Mouse (Mus musculus) neural tube, embryonic 12.5 days (tissue): ENCODE measurements around the gene Frzb. TPM values are rescaled to one million over a fixed set of nuclear protein-coding genes. Genes with fewer than 3 reads are reported as not detected.
"Not testable (repeated sequence)": the region's sequence is repeated elsewhere in the genome, so short reads cannot be mapped to it uniquely, and the experiment has no call there.

Experiments
- ATAC-seq: fragments of 200-750 bp; cut with Nextera tagmentation; 2 replicates; pipeline ENCODE4 v1.8.0; 2017; ENCODE audit warnings: low read depth, mild to moderate bottlenecking, moderate TSS enrichment, moderate library complexity; ENCODE audit not compliant: low FRiP score
- H3K27ac ChIP-seq: fragments of 300-500 bp; sonication (generic); 2 replicates; pipeline ENCODE4 v1.5.1; 2016
- H3K27me3 ChIP-seq: fragments of 300-500 bp; sonication (generic); replicated peaks from 2 replicates; pipeline ENCODE4 v1.6.1; 2016; ENCODE audit warnings: mild to moderate bottlenecking
- H3K36me3 ChIP-seq: fragments of 300-500 bp; sonication (generic); 2 replicates; pipeline ENCODE4 v1.6.1; 2016; ENCODE audit warnings: mild to moderate bottlenecking
- H3K4me1 ChIP-seq: fragments of 300-500 bp; sonication (generic); 2 replicates; pipeline ENCODE4 v1.6.1; 2016
- H3K4me2 ChIP-seq: fragments of 300-500 bp; sonication (generic); replicated peaks from 2 replicates; pipeline ENCODE4 v1.6.1; 2016; ENCODE audit warnings: mild to moderate bottlenecking
- H3K4me3 ChIP-seq: fragments of 300-500 bp; sonication (generic); 2 replicates; pipeline ENCODE4 v1.5.1; 2016
- H3K9ac ChIP-seq: fragments of 300-500 bp; sonication (generic); 2 replicates; pipeline ENCODE4 v1.6.1; 2016; ENCODE audit warnings: mild to moderate bottlenecking
- H3K9me3 ChIP-seq: fragments of 300-500 bp; sonication (generic); 2 replicates; pipeline ENCODE4 v1.6.1; 2016; ENCODE audit warnings: mild to moderate bottlenecking
- whole genome bisulfite sequencing: fragments of 180-500 bp; shearing (Covaris S2); methylation state at CpG from one replicate; pipeline ENCODE4 v1.1.7; 2016; 5-methylcytosine and 5-hydroxymethylcytosine counted together
- polyA plus RNA-seq: library from polyadenylated mRNA; unstranded; fragments of >200 nt; fragmentation: Nextera tagmentation; extraction: Ambion mirVana; gene quantifications from 2 replicates; pipeline ENCODE4 v1.2.1, GENCODE M21; 2016

Frzb gene
- 39.4 and 43.9 TPM in 2 replicates for polyA plus RNA-seq

- Histone ChIP-seq H3K4me3 (peak within 1 kb of the TSS; percentile 65), H3K27ac (no peak within 1 kb of the TSS), H3K9me3 (0 out of 2 replicates have a peak, but pooled peaks cover 4% of the 10 kb centered on the region), H3K4me1 (0 out of 2 replicates have a peak, but pooled peaks cover 7% of the 10 kb centered on the region), H3K4me2 (peak within 1 kb of the TSS; percentile 98), H3K27me3 (no peaks in the 10 kb centered on the region), H3K36me3 (no peaks in the 10 kb centered on the region), H3K9ac (peak within 1 kb of the TSS; percentile 72)
- under 1% methylated on average over 33 of the region's 33 CpGs for WGBS
- ATAC-seq, result peak; percentile 77
Observed at GRCm38 (mm10) chr2:80447291-80447791, at the start of gene Frzb. Gene Frzb (minus strand): TSS chr2:80447625.

DNA sequence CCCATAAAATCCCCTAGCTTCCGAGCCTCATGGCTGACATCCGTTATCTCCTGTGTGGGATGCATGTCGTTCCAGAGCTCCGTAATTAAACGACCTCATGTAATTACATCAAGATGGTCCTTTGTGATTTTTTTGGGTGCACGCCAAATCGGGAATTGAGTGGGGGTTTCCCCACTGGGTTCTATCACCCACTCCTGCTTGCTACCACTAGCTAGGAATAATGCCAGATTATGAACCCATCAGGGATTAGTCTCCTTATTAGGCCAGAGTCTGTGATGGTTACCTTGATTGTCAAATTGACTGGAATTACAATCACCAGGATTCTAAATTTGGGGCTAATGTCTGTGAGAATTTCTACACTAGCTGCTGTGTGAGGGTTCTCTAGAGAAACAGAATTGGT, 47.9 kb upstream of the Frzb start:
- not testable (repeated sequence) for ATAC-seq, H3K4me2 ChIP-seq, H3K4me1 ChIP-seq, H3K9ac ChIP-seq, H3K4me3 ChIP-seq, H3K36me3 ChIP-seq, H3K9me3 ChIP-seq, H3K27ac ChIP-seq, H3K27me3 ChIP-seq
- WGBS, result 70% methylated on average over 7 of the region's 7 CpGs

GRCm38 (mm10) chr2:80486851-80487250, 39.4 kb upstream of the Frzb start:
- Histone ChIP-seq H3K9ac (no peak overlapping the region), H3K27me3 (no peaks in the 10 kb centered on the region), H3K36me3 (no peaks in the 10 kb centered on the region), H3K4me3 (no peak overlapping the region), H3K27ac (no peak overlapping the region), H3K4me1 (no peaks in the 10 kb centered on the region), H3K9me3 (no peaks in the 10 kb centered on the region), H3K4me2 (no peak overlapping the region)
- no peak for ATAC-seq
- 83% methylated on average over 5 of the region's 5 CpGs for WGBS

DNA sequence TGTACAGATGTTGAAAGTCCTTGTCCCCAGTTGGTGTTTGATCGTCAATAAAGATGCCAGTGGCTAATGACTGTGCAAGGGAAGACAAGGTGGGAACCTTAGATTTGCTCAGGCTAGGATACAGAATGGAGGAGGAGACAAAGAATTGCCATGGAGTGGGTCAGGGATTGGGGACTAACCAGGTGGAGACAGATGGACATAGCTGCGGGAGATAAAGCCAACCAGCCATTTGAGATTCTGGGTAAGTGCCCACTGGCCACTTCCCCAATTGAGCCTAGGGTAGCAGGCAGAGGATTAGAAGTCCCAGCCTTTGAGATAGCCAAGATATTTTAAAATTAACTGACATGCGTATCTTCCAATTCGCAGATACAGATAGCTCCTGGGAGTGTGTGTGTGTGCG, 37.5 kb upstream of the Frzb start:
- Histone ChIP-seq H3K9me3 (no peaks in the 10 kb centered on the region), H3K4me2 (no peak overlapping the region), H3K4me1 (no peaks in the 10 kb centered on the region), H3K4me3 (no peak overlapping the region), H3K36me3 (no peaks in the 10 kb centered on the region), H3K9ac (no peak overlapping the region), H3K27me3 (no peaks in the 10 kb centered on the region), H3K27ac (no peak overlapping the region)
- no peak for ATAC-seq
- WGBS, result 95% methylated on average over 5 of the region's 5 CpGs

DNA sequence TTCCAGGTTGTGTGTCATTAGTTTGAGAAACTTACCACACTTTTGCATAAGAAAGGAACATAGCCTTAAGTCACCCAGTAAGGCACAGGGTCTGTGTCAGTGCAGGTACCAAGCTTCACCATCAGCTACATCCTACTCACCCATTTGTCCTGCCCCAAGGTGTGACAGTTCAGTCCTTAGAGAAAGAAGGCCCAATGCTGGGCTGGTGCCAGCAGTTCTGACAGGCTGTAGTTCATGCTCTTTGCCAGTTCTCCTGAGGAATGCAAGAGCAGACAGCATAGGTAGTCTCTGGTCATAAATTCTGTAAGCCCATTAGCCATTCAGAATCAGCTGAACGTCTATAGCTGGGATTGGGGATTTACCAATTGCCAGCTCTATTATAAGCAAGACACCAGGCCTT, 28.4 kb upstream of the Frzb start:
- WGBS, result 38% methylated on average over 1 of the region's 1 CpGs
- no peak overlapping the region for H3K27ac ChIP-seq
- no peaks in the 10 kb centered on the region for H3K9me3 ChIP-seq
- no peaks in the 10 kb centered on the region for H3K36me3 ChIP-seq
- ATAC-seq, result no peak
- H3K4me1 ChIP-seq, result no peaks in the 10 kb centered on the region
- no peak overlapping the region for H3K4me3 ChIP-seq
- H3K27me3 ChIP-seq, result no peaks in the 10 kb centered on the region
- H3K9ac ChIP-seq, result no peak overlapping the region
- H3K4me2 ChIP-seq, result no peak overlapping the region

GRCm38 (mm10) chr2:80474247-80474796, 26.9 kb upstream of the Frzb start:
- H3K27me3 ChIP-seq, result no peaks in the 10 kb centered on the region
- no peaks in the 10 kb centered on the region for H3K9me3 ChIP-seq
- ATAC-seq, result no peak
- H3K9ac ChIP-seq, result no peak overlapping the region
- H3K4me1 ChIP-seq, result no peaks in the 10 kb centered on the region
- WGBS, result 91% methylated on average over 5 of the region's 5 CpGs
- H3K4me2 ChIP-seq, result no peak overlapping the region
- no peak overlapping the region for H3K4me3 ChIP-seq
- no peak overlapping the region for H3K27ac ChIP-seq
- no peaks in the 10 kb centered on the region for H3K36me3 ChIP-seq

DNA sequence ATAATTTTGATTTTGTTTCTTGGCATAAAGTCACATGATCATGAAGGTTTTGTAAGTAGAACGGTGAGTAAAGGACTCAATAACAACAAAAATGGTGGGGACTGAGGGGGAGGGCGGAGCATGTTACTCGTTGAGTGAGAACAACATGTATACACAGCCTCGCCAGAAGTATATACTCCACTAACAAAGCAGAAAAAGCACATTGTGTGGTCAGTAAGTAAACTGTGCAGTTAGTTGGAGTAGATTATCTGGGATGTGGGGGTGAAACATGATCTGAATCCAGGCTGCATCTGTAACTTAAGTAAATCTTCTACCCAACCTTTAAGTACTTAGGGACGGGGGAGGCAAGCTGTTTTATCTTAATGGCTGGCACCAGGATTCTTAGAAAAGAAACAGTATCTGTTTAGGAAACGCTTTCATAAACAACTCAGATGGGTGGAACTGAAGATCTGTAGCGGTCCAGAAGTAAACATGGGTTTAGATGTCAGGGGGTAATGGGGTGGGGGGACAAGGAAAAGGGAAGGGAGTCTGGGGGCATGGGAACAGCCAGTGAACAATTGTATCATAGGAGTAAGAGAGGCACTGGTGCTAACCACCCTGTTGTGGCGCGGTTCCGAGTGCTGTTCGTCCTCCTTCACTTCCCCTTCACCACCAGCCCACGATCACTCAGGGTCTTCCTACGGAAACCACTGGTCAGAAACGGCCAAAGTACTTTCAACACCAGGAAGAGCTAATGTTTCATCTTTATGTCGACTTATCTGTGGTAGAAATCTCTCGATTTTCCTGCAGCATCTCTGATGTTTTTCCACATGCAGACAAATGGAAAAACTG, 18.8 kb upstream of the Frzb start:
- 89% methylated on average over 16 of the region's 16 CpGs for WGBS
- Histone ChIP-seq H3K4me1 (no peaks in the 10 kb centered on the region), H3K9me3 (no peaks in the 10 kb centered on the region), H3K4me2 (no peak overlapping the region), H3K36me3 (no peaks in the 10 kb centered on the region), H3K9ac (no peak overlapping the region), H3K27ac (no peak overlapping the region), H3K27me3 (no peaks in the 10 kb centered on the region), H3K4me3 (no peak overlapping the region)
- ATAC-seq, result no peak

DNA sequence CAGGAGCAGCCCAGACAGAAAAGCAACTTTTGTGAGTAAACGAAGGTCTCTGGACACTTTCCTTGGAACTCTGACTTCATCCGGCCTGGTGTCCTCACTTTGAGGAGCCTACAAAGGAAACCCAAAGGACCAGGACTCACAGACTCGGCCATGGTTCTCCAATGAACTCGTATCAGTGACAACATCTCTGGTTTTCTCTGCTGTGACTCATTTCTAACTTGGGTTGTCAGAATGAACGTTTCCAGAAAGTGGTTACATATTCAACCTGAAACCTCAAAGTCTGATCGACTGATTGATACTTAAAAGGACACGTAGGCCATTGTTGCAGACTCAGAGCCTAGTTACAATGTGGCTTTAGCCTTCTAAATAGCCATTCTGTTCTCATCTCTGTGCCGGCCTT, 14.4 kb upstream of the Frzb start:
- Histone ChIP-seq H3K9ac (no peak overlapping the region), H3K27me3 (no peaks in the 10 kb centered on the region), H3K36me3 (no peaks in the 10 kb centered on the region), H3K9me3 (no peaks in the 10 kb centered on the region), H3K4me3 (no peak overlapping the region), H3K4me1 (no peaks in the 10 kb centered on the region), H3K27ac (no peak overlapping the region), H3K4me2 (no peak overlapping the region)
- 76% methylated on average over 8 of the region's 8 CpGs for WGBS
- ATAC-seq, result no peak

- peak overlapping the region; percentile 72 for H3K9ac ChIP-seq
- H3K4me2 ChIP-seq, result peak overlapping the region; percentile 98
- WGBS, result under 1% methylated on average over 12 of the region's 12 CpGs
- 0 out of 2 replicates have a peak, but pooled peaks cover 7% of the 10 kb centered on the region for H3K4me1 ChIP-seq
- ATAC-seq, result peak; percentile 73
- H3K27me3 ChIP-seq, result no peaks in the 10 kb centered on the region
- H3K4me3 ChIP-seq, result peak overlapping the region; percentile 65
- H3K9me3 ChIP-seq, result 0 out of 2 replicates have a peak, but pooled peaks cover 4% of the 10 kb centered on the region
- H3K36me3 ChIP-seq, result no peaks in the 10 kb centered on the region
- no peak overlapping the region for H3K27ac ChIP-seq
Observed at GRCm38 (mm10) chr2:80448231-80448630, 806 bp upstream of the Frzb start.

DNA sequence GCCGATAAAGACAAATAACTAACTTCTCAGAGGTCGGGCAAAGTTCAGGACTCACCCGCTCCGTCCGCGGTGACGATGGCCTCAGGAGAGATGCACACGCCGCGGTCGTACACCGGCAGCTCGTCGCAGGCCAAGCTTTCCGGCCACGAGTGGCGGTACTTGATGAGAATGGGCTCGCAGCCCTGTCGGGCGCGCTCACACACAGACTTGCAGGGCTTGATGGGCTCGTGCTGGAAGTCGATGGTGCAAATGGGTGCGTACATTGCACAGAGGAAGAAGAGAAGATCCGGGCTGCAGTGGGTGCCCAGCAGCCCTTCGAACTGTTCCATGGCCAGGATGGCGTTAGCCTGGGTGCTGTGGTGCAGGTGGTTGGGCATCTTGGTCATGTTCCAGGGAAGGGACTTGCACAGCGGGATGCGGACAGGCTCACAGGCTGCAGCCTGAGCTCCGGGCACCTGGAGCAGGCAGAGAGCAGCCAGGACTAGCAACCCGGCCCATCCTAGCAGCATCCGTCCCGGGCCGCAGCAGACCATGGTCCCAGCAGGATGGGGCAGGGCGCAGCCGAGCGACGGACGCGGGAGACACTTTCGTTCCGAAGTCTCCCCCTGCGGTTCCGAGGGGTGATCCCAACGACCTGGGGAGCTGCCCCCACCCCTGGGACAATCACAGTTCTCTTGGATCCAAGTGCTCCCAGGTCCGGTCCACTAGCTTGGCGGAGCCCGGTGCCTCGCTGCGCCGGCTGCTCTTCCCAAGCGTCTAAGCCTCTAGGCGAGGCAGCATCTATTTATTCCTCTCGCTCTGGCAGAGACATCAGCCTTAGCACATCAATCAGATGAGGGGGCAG, 895 bp downstream of the Frzb start:
- H3K27ac ChIP-seq, result no peak overlapping the region
- H3K4me3 ChIP-seq, result peak overlapping the region; percentile 65
- H3K27me3 ChIP-seq, result no peaks in the 10 kb centered on the region
- H3K9me3 ChIP-seq, result 0 out of 2 replicates have a peak, but pooled peaks cover 4% of the 10 kb centered on the region
- no peaks in the 10 kb centered on the region for H3K36me3 ChIP-seq
- peak; percentile 69 for ATAC-seq
- 0 out of 2 replicates have a peak, but pooled peaks cover 7% of the 10 kb centered on the region for H3K4me1 ChIP-seq
- peak overlapping the region; percentile 72 for H3K9ac ChIP-seq
- under 1% methylated on average over 54 of the region's 54 CpGs for WGBS
- peak overlapping the region; percentile 98 for H3K4me2 ChIP-seq

- no peak for ATAC-seq
- Histone ChIP-seq H3K36me3 (no peaks in the 10 kb centered on the region), H3K4me1 (0 out of 2 replicates have a peak, but pooled peaks cover 7% of the 10 kb centered on the region), H3K9ac (peak overlapping the region; percentile 72; the same call in 1 of the 2 replicates), H3K27ac (no peak overlapping the region), H3K4me2 (peak overlapping the region; percentile 98), H3K27me3 (no peaks in the 10 kb centered on the region), H3K9me3 (0 out of 2 replicates have a peak, but pooled peaks cover 4% of the 10 kb centered on the region), H3K4me3 (peak overlapping the region; percentile 65)
- 2% methylated on average over 10 of the region's 10 CpGs for WGBS
Observed at GRCm38 (mm10) chr2:80445926-80446307, 1.5 kb downstream of the Frzb start.

- ATAC-seq, result no peak
- Histone ChIP-seq H3K36me3 (no peaks in the 10 kb centered on the region), H3K4me1 (0 out of 2 replicates have a peak, but pooled peaks cover 7% of the 10 kb centered on the region), H3K4me3 (peak overlapping the region; percentile 65), H3K9ac (no peak overlapping the region), H3K4me2 (peak overlapping the region; percentile 98), H3K27ac (no peak overlapping the region), H3K9me3 (0 out of 2 replicates have a peak, but pooled peaks cover 4% of the 10 kb centered on the region), H3K27me3 (no peaks in the 10 kb centered on the region)
- WGBS, result 31% methylated on average over 10 of the region's 10 CpGs
Observed at GRCm38 (mm10) chr2:80445491-80445890, 1.9 kb downstream of the Frzb start.
